ENCODE assay signal across 9 mouse cellular contexts in the genomic region with DNA sequence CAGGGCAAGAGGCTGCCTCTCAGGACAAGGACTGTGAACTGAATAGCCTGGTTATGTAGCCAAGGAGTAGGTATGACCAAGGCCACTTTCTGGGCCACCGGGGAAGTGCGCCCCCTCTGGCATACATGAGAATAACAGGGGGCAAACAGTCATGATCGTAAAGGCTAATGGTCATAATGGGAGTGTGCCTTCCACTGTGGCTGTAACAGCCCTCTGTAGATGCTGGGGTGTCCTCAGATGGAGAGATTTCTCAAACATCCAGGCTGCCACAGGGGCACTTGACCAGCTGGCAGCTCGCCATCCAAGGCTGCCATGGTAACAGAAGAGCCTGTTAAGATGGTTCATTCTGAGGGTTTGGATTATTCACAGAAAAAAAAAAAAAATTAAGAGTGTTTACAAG.
DNase-seq lines count a peak whose midpoint lies in the region; ATAC-seq and TF ChIP-seq lines count a peak whose summit lies in the region.
"Had no signal": no experiment of that assay in that cellular context is flagged by ENCODE, and none has a peak within 500 bp of the region (broad histone marks: within the 10 kb centered on the region; RNA-seq: fewer than 3 reads in every experiment).

No protein-coding gene starts in this region.

- H3K4me2 ChIP-seq in heart, postnatal 0 days (ENCODE audit: low read depth, low read length): no peak overlapping the region
- H3K4me2 ChIP-seq in heart, embryonic 12.5 days: no peak overlapping the region
- H3K4me2 ChIP-seq: midbrain, embryonic 12.5 days had no signal

- TF ChIP-seq EP300 in heart, postnatal 0 days (IDR thresholded peaks at IDR 0.05; ENCODE audit: low read depth): no peak

- peaks cover 45% of the 10 kb centered on the region for H3K36me3 ChIP-seq in heart, postnatal 0 days (replicated peaks; ENCODE audit: control insufficient read depth, insufficient read depth, low read length)
- H3K36me3 ChIP-seq in heart, embryonic 12.5 days: peaks cover 43% of the 10 kb centered on the region

- DNase-seq in heart, postnatal 0 days (ENCODE audit: low spot score): no peak
- DNase-seq in right cerebral cortex, postnatal 14 days: peak; percentile 60
- no peak for DNase-seq in right cerebral cortex, postnatal 36 days (ENCODE audit: low spot score in 2 of 2)
- peak; percentile 85 to 91 for DNase-seq in cerebellum, postnatal 25 days
- DNase-seq in gastrocnemius, adult 8-10 months (ENCODE audit: low spot score in 2 of 2): no peak
- DNase-seq in urinary bladder, postnatal 4 days (ENCODE audit: low spot score in 2 of 2): no peak

- WGBS in heart, postnatal 0 days: 76% methylated on average over 4 of the region's 4 CpGs
- 76% methylated on average over 4 of the region's 4 CpGs for WGBS in heart, embryonic 12.5 days

- H3K27ac ChIP-seq in heart, postnatal 0 days (ENCODE audit: low read depth): no peak overlapping the region
- H3K27ac ChIP-seq in heart, embryonic 12.5 days (ENCODE audit: poor library complexity, severe bottlenecking): no peak overlapping the region
- H3K27ac ChIP-seq: midbrain, embryonic 12.5 days had no signal

- H3K4me1 ChIP-seq in heart, postnatal 0 days (ENCODE audit: control insufficient read depth, insufficient read depth): no peaks in the 10 kb centered on the region
- H3K4me1 ChIP-seq in heart, embryonic 12.5 days (replicated peaks): no peaks in the 10 kb centered on the region

- peak; percentile 46 for TF ChIP-seq CTCF in heart, postnatal 0 days (IDR thresholded peaks at IDR 0.05; ENCODE audit: low read depth)

- no peaks in the 10 kb centered on the region for H3K27me3 ChIP-seq in heart, postnatal 0 days (ENCODE audit: control insufficient read depth, insufficient read depth, low read length)
- no peaks in the 10 kb centered on the region for H3K27me3 ChIP-seq in heart, embryonic 12.5 days (replicated peaks)
- H3K27me3 ChIP-seq: midbrain, embryonic 12.5 days had no signal

- no peak for ATAC-seq in heart, postnatal 0 days (ENCODE audit: insufficient read depth, low read depth)
- no peak for ATAC-seq in heart, embryonic 12.5 days (ENCODE audit: insufficient number of reproducible peaks, low FRiP score)
- peak; percentile 68 for ATAC-seq in megakaryocyte progenitor cell, adult 5-6 weeks (replicated peaks; ENCODE audit: poor library complexity)

- no peak overlapping the region for H3K4me3 ChIP-seq in heart, postnatal 0 days (ENCODE audit: low read depth, low read length)
- no peak overlapping the region for H3K4me3 ChIP-seq in heart, embryonic 12.5 days
- H3K4me3 ChIP-seq: midbrain, embryonic 12.5 days had no signal

- no peak overlapping the region for H3K9ac ChIP-seq in heart, postnatal 0 days (replicated peaks; ENCODE audit: low read depth, low read length)
- no peak overlapping the region for H3K9ac ChIP-seq in heart, embryonic 12.5 days
- H3K9ac ChIP-seq: midbrain, embryonic 12.5 days had no signal

- H3K9me3 ChIP-seq in heart, postnatal 0 days (replicated peaks; ENCODE audit: control insufficient read depth, low read length): no peaks in the 10 kb centered on the region
- no peaks in the 10 kb centered on the region for H3K9me3 ChIP-seq in heart, embryonic 12.5 days (replicated peaks)
- H3K9me3 ChIP-seq: midbrain, embryonic 12.5 days had no signal

Comparison
In these comparisons a context has a peak if more than half of its experiments do, and no peak if none do; other contexts are left out.
1. DNase-seq: peak in right cerebral cortex, postnatal 14 days (single experiment) and cerebellum, postnatal 25 days (2 of 2); none in heart, postnatal 0 days (single experiment), right cerebral cortex, postnatal 36 days (0 of 2), gastrocnemius, adult 8-10 months (0 of 2) and urinary bladder, postnatal 4 days (0 of 2).